Mouse (Mus musculus) thymus, adult 2 months (tissue): ENCODE data around the gene Nlgn1.

Experiments used
- CTCF ChIP-seq: fragments of 200-500 bp; IDR thresholded peaks from 2 replicates; pipeline ENCODE4 v1.5.1; 2012; ENCODE audit warnings: mild to moderate bottlenecking, control low read depth, low read length, moderate library complexity, borderline replicate concordance; ENCODE audit not compliant: control insufficient read depth, poor library complexity, insufficient read depth; ENCODE audit errors: extremely low read depth
- POLR2A ChIP-seq: fragments of 200-500 bp; IDR thresholded peaks from 2 replicates; pipeline ENCODE4 v1.6.1; 2012; ENCODE audit warnings: mild to moderate bottlenecking, low read length, control low read depth, moderate library complexity; ENCODE audit not compliant: control insufficient read depth, poor library complexity, insufficient read depth; ENCODE audit errors: extremely low read depth

- no peak for TF ChIP-seq CTCF
- no peak for TF ChIP-seq POLR2A
Observed at GRCm38 (mm10) chr3:26355082-26355481, 22.8 kb upstream of the Nlgn1 start.
